Mouse (Mus musculus) thymus, adult 2 months (tissue): ENCODE results near the gene Kif17.

Experiments
- CTCF ChIP-seq: fragments of 200-500 bp; IDR thresholded peaks from 2 replicates; pipeline ENCODE4 v1.5.1; 2012; ENCODE audit warnings: mild to moderate bottlenecking, control low read depth, low read length, moderate library complexity, borderline replicate concordance; ENCODE audit not compliant: control insufficient read depth, poor library complexity, insufficient read depth; ENCODE audit errors: extremely low read depth
- POLR2A ChIP-seq: fragments of 200-500 bp; IDR thresholded peaks from 2 replicates; pipeline ENCODE4 v1.6.1; 2012; ENCODE audit warnings: mild to moderate bottlenecking, low read length, control low read depth, moderate library complexity; ENCODE audit not compliant: control insufficient read depth, poor library complexity, insufficient read depth; ENCODE audit errors: extremely low read depth

DNA sequence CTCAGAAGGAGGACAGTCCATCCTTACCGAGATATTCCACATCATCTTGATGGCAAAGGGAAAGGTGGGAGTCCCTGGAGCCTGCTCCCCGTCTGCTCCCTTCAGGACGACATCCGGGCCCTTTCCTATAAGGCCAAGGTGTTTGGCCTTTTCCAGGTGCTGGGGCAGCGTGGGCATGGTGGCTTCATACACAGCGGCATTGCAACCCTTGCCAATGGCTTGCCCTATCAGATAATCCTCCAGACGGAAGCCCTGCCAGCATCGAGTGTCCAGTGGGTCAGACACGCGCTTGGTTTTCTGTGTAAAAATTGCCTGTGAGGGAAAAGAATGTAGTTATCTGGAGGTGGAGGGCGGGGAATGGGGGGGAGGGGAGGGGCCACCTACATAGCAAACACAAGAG lies 70.5 kb downstream of the Kif17 start:
- TF ChIP-seq POLR2A (no peak), CTCF (no peak)
